Mouse (Mus musculus): ENCODE measurements around the gene Wipf1. TPM values are rescaled to one million over a fixed set of nuclear protein-coding genes. Genes with fewer than 3 reads are reported as not detected.
"Not testable (repeated sequence)": the region's sequence is repeated elsewhere in the genome, so short reads cannot be mapped to it uniquely, and the experiment has no call there.

Gene Wipf1
- polyA plus RNA-seq, 1 experiment from 2014 or later: 7.5 TPM

DNA sequence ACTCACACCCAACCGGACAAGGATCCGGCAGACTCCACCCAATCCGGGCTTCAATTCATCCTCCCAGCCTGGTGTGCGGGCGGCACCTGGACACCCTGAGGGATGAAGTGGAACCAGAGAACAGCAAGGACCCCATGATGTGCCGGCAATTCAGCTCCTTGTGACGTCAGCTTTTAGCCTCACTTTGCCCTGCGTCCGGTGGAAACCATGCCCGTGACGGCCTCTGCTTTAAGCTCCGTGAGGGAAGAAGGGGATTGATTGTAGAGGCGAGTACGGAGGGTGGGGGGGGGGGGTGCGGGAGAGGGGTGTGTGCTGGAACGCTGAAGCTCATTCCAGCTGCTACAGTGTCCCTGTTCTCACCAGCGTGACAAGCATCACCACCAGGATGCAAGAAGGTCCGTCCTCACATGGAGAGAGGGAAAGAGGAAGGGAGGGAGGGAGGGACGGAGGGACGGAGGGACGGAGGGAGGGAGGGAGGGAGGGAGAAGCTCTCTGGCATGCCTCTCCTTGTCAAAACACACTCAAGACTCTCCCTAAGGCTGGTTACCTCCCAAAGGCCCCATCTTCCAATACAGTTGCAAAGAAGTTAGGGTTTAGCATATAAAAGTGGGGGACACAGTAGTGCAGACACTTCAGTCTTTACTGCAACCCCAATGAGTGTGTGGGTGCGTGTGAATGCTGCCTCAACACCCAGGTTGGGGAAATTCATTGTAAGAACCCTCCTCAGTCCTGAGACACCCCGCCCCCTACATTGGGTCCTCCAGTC lies 31.5 kb upstream of the Wipf1 start:
- no peaks in the 10 kb centered on the region for H3K9me3 ChIP-seq
- H3K4me1 ChIP-seq: peaks cover 19% of the 10 kb centered on the region
- H3K27me3 ChIP-seq (ENCODE audit: poor library complexity, severe bottlenecking): peaks cover 16% of the 10 kb centered on the region; the same call in 1 of the 2 replicates
- WGBS: under 1% methylated on average over 23 of the region's 23 CpGs
- H3K4me3 ChIP-seq: peak overlapping the region; percentile 58
- peak; percentile 46 for DNase-seq (ENCODE audit: extremely low spot score, low spot score)
- H3K36me3 ChIP-seq (replicated peaks): no peaks in the 10 kb centered on the region
- H3K27ac ChIP-seq: peak overlapping the region; percentile 73

GRCm38 (mm10) chr2:73560445-73560844 lies 30.9 kb upstream of the Wipf1 start:
- Histone ChIP-seq H3K27me3 (ENCODE audit: poor library complexity, severe bottlenecking) (peaks cover 16% of the 10 kb centered on the region; the same call in 1 of the 2 replicates), H3K4me3 (peak overlapping the region; percentile 58), H3K4me1 (peaks cover 16% of the 10 kb centered on the region), H3K9me3 (no peaks in the 10 kb centered on the region), H3K27ac (peak overlapping the region; percentile 73), H3K36me3 (replicated peaks) (no peaks in the 10 kb centered on the region)
- no peak for DNase-seq (ENCODE audit: extremely low spot score, low spot score)
- WGBS: 41% methylated on average over 7 of the region's 7 CpGs

GRCm38 (mm10) chr2:73557956-73558355 lies 28.4 kb upstream of the Wipf1 start:
- DNase-seq (ENCODE audit: extremely low spot score, low spot score): no peak
- Histone ChIP-seq H3K4me3 (no peak overlapping the region), H3K27me3 (ENCODE audit: poor library complexity, severe bottlenecking) (peaks cover 16% of the 10 kb centered on the region; the same call in 1 of the 2 replicates), H3K4me1 (peaks cover 16% of the 10 kb centered on the region), H3K27ac (no peak overlapping the region), H3K36me3 (replicated peaks) (no peaks in the 10 kb centered on the region), H3K9me3 (no peaks in the 10 kb centered on the region)
- 88% methylated on average over 8 of the region's 8 CpGs for WGBS

DNA sequence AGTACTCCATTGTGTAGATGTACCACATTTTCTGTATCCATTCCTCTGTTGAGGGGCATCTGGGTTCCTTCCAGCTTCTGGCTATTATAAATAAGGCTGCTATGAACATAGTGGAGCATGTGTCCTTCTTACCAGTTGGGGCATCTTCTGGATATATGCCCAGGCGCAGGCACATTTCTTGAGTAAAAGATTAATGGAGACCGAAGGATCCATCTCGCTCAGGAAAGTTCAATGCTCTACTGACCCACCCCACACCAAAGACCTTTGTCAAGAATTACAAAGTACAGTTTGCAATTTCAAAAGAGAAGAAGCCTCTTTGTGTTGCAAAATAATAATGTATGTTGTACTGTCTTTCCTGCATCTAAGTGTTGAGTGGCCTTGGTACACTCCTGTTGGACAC lies 27.5 kb upstream of the Wipf1 start:
- H3K4me3 ChIP-seq; DNase-seq (ENCODE audit: extremely low spot score, low spot score); H3K36me3 ChIP-seq (replicated peaks); H3K9me3 ChIP-seq; H3K27ac ChIP-seq: not testable (repeated sequence)
- Histone ChIP-seq H3K4me1 (peaks cover 15% of the 10 kb centered on the region), H3K27me3 (ENCODE audit: poor library complexity, severe bottlenecking) (peaks cover 16% of the 10 kb centered on the region; the same call in 1 of the 2 replicates)
- 96% methylated on average over 3 of the region's 3 CpGs for WGBS

GRCm38 (mm10) chr2:73554389-73554788 lies 24.9 kb upstream of the Wipf1 start:
- 80% methylated on average over 3 of the region's 3 CpGs for WGBS
- no peaks in the 10 kb centered on the region for H3K4me1 ChIP-seq
- no peaks in the 10 kb centered on the region for H3K36me3 ChIP-seq (replicated peaks)

GRCm38 (mm10) chr2:73552926-73553325 lies 23.4 kb upstream of the Wipf1 start:
- no peak for DNase-seq (ENCODE audit: extremely low spot score, low spot score)
- no peaks in the 10 kb centered on the region; the same call in 1 of the 2 replicates for H3K4me1 ChIP-seq
- no peaks in the 10 kb centered on the region for H3K27me3 ChIP-seq (ENCODE audit: poor library complexity, severe bottlenecking)
- WGBS: 89% methylated on average over 3 of the region's 3 CpGs
- no peak overlapping the region for H3K4me3 ChIP-seq
- no peaks in the 10 kb centered on the region for H3K9me3 ChIP-seq
- H3K27ac ChIP-seq: no peak overlapping the region
- no peaks in the 10 kb centered on the region for H3K36me3 ChIP-seq (replicated peaks)

More at GRCm38 (mm10) chr2:73554389-73554788, 24.9 kb upstream of the Wipf1 start:
- Histone ChIP-seq H3K9me3 (no peaks in the 10 kb centered on the region), H3K4me3 (no peak overlapping the region), H3K27ac (no peak overlapping the region), H3K27me3 (ENCODE audit: poor library complexity, severe bottlenecking) (no peaks in the 10 kb centered on the region)
- DNase-seq (ENCODE audit: extremely low spot score, low spot score): no peak

GRCm38 (mm10) chr2:73550725-73551124 lies 21.2 kb upstream of the Wipf1 start:
- H3K4me3 ChIP-seq: no peak overlapping the region
- no peaks in the 10 kb centered on the region for H3K9me3 ChIP-seq
- 31% methylated on average over 6 of the region's 6 CpGs for WGBS
- H3K27me3 ChIP-seq (ENCODE audit: poor library complexity, severe bottlenecking): no peaks in the 10 kb centered on the region
- peaks cover under 1% of the 10 kb centered on the region for H3K4me1 ChIP-seq
- H3K27ac ChIP-seq: no peak overlapping the region
- no peaks in the 10 kb centered on the region for H3K36me3 ChIP-seq (replicated peaks)
- DNase-seq (ENCODE audit: extremely low spot score, low spot score): no peak

DNA sequence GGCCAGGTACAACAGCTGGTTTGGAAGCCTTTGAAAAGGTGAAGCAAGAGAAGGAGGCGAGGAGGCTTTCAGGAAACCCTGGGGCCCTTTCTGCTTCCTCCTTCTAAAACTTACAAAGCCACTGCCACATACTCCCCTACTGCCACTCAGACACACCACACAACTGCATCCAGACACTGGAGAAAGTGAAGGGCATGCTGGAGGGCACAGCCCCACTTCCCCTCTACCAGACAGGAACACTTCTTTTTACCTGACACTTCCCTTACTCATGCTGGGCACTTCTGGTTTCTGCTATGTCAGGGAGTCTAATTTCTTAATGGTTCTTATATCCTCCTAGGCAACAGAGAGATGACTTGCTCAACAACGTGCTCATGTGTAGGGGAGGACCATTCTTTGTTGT lies 19.0 kb upstream of the Wipf1 start:
- DNase-seq (ENCODE audit: extremely low spot score, low spot score): no peak
- Histone ChIP-seq H3K36me3 (replicated peaks) (no peaks in the 10 kb centered on the region), H3K4me3 (no peak overlapping the region), H3K9me3 (no peaks in the 10 kb centered on the region), H3K27ac (no peak overlapping the region), H3K27me3 (ENCODE audit: poor library complexity, severe bottlenecking) (peaks cover 7% of the 10 kb centered on the region; the same call in 1 of the 2 replicates), H3K4me1 (peaks cover 12% of the 10 kb centered on the region)
- 71% methylated on average over 2 of the region's 2 CpGs for WGBS

DNA sequence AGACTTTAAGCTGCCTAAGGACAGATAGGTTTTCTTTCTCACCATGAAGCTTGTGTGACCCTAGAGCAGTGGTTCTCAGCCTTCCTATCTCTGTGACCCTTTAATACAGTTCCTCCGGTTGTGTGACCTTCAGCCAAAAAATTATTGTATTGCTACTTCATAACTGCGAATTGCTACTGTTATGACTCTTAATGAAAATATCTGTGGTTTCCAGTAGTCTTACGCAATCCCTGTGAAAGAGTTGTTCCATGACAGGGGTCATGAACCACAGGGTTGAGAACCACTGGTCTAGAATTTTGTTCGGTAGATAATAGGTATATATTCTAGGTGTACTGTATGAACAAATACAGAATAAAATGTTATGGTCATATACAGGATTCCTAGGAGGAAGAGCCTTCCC lies 17.7 kb upstream of the Wipf1 start:
- H3K4me3 ChIP-seq: no peak overlapping the region
- H3K36me3 ChIP-seq (replicated peaks): no peaks in the 10 kb centered on the region
- H3K4me1 ChIP-seq: peaks cover 18% of the 10 kb centered on the region
- DNase-seq (ENCODE audit: extremely low spot score, low spot score): no peak
- peaks cover 14% of the 10 kb centered on the region; the same call in 1 of the 2 replicates for H3K27me3 ChIP-seq (ENCODE audit: poor library complexity, severe bottlenecking)
- WGBS: 92% methylated on average over 4 of the region's 4 CpGs
- H3K9me3 ChIP-seq: no peaks in the 10 kb centered on the region
- no peak overlapping the region for H3K27ac ChIP-seq

DNA sequence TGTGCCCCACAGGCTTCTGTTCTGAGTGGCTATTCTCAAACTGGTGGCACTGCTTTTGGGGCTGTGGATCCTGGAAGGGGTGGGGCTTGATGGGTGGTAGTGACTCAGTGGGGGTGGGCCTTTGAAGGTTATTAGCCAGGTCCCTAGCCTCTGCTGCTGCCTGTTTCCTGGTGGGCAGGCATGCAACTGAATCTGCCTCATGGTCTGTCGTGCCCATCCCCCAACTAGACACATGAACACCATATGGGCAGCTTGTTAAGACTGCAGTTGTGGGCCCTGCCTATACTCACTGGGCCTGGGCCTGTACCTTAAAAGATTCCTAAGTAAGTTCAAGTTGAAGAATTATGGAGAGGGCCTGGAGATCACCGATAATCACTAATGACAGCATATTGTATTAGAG lies 16.0 kb upstream of the Wipf1 start:
- peak overlapping the region; percentile 30; the same call in 1 of the 2 replicates for H3K27ac ChIP-seq
- 76% methylated on average over 2 of the region's 2 CpGs for WGBS

DNA sequence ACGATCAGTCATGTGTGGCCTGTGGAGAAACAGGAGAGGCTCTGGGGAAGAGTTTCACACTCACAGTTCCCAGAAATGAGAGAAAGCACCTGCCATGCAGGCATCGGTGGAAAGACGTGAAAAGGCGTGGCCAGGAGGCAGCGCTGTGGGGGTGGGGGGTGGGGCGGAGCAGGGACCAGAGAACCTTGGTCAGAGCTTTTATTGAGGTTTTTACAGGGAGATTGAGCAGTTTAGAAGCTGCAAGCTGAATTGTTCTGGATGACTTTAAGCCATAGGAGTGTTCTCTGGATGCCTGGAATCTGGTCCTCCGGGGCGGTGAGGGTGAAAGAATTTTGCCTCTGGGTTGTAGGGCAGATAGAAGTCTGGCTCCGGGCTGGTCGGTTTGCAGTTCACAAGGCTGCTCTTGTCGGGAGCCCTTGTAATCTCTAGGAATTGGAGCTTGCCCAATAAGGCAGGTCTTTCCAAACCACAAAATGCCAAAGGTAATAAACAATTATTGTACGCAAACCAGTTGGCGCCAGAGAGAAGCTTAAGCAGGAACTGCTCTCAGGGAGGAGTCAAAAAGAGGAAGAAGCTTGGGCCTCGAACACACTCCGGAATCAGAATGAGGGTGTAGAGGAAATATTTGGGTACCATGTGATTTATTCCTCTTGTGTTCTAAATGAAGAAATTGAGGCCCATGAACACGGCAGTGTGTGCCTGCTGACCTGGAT lies 11.1 kb upstream of the Wipf1 start:
- Histone ChIP-seq H3K27ac (0 out of 2 replicates have a peak overlapping the region, but pooled peaks have one; percentile 20), H3K27me3 (ENCODE audit: poor library complexity, severe bottlenecking) (peaks cover 14% of the 10 kb centered on the region; the same call in 1 of the 2 replicates), H3K4me1 (peaks cover 33% of the 10 kb centered on the region), H3K4me3 (peak overlapping the region; percentile 27; the same call in 1 of the 2 replicates), H3K36me3 (replicated peaks) (no peaks in the 10 kb centered on the region), H3K9me3 (no peaks in the 10 kb centered on the region)
- DNase-seq (ENCODE audit: extremely low spot score, low spot score): no peak
- 42% methylated on average over 16 of the region's 16 CpGs for WGBS

More for the DNA sequence above, 16.0 kb upstream of the Wipf1 start:
- DNase-seq (ENCODE audit: extremely low spot score, low spot score): no peak
- no peaks in the 10 kb centered on the region for H3K36me3 ChIP-seq (replicated peaks)
- H3K4me1 ChIP-seq: peaks cover 26% of the 10 kb centered on the region
- H3K9me3 ChIP-seq: no peaks in the 10 kb centered on the region
- H3K4me3 ChIP-seq: no peak overlapping the region
- H3K27me3 ChIP-seq (ENCODE audit: poor library complexity, severe bottlenecking): peaks cover 14% of the 10 kb centered on the region; the same call in 1 of the 2 replicates

GRCm38 (mm10) chr2:73539697-73540096 lies 10.2 kb upstream of the Wipf1 start:
- no peak for DNase-seq (ENCODE audit: extremely low spot score, low spot score)
- WGBS: 35% methylated on average over 1 of the region's 1 CpGs

DNA sequence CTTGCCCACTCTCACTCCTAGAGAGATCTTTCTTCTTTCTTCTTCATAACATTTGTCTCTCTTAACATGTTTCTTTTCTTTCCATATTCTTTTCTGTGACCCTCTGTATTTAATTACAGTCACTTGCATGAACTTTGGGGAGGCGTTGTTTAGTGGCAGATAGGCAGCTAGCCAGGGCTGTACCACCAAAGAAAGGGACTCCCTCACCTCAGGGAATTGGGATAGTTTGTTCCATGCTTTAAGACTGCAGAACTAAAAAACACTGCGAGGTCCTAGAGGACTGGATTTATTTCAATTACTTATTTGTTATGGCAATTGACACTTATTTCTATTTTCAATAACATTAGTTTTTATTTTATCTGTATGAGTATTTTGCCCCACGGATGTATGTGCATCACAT lies 9.6 kb upstream of the Wipf1 start:
- DNase-seq (ENCODE audit: extremely low spot score, low spot score): no peak
- no peak overlapping the region for H3K27ac ChIP-seq
- no peak overlapping the region for H3K4me3 ChIP-seq
- H3K9me3 ChIP-seq: no peaks in the 10 kb centered on the region
- peaks cover 28% of the 10 kb centered on the region for H3K4me1 ChIP-seq
- peaks cover 12% of the 10 kb centered on the region; the same call in 1 of the 2 replicates for H3K27me3 ChIP-seq (ENCODE audit: poor library complexity, severe bottlenecking)
- WGBS: 78% methylated on average over 3 of the region's 3 CpGs
- H3K36me3 ChIP-seq (replicated peaks): no peaks in the 10 kb centered on the region

More at GRCm38 (mm10) chr2:73539697-73540096, 10.2 kb upstream of the Wipf1 start:
- Histone ChIP-seq H3K27me3 (ENCODE audit: poor library complexity, severe bottlenecking) (peaks cover 14% of the 10 kb centered on the region; the same call in 1 of the 2 replicates), H3K27ac (no peak overlapping the region), H3K36me3 (replicated peaks) (no peaks in the 10 kb centered on the region), H3K4me3 (no peak overlapping the region), H3K4me1 (peaks cover 28% of the 10 kb centered on the region), H3K9me3 (no peaks in the 10 kb centered on the region)
